Mouse (Mus musculus) testis, adult 10 weeks (tissue): ENCODE measurements around the gene Retreg2. TPM values are rescaled to one million over a fixed set of nuclear protein-coding genes. Genes with fewer than 3 reads are reported as not detected.

ENCODE experiments used
- polyA plus RNA-seq: library from polyadenylated mRNA; stranded (reverse); fragments of 350-450 nt; fragmentation: Illumina TruSeq; extraction: RNeasy Lipid Tissue Mini Kit (QIAGEN cat#74804); gene quantifications from one replicate; pipeline ENCODE4 v1.2.3, GENCODE M21; 2014; ENCODE audit warnings: low read depth, low replicate concordance

The Retreg2 gene
- polyA plus RNA-seq: 17.7 TPM

DNA sequence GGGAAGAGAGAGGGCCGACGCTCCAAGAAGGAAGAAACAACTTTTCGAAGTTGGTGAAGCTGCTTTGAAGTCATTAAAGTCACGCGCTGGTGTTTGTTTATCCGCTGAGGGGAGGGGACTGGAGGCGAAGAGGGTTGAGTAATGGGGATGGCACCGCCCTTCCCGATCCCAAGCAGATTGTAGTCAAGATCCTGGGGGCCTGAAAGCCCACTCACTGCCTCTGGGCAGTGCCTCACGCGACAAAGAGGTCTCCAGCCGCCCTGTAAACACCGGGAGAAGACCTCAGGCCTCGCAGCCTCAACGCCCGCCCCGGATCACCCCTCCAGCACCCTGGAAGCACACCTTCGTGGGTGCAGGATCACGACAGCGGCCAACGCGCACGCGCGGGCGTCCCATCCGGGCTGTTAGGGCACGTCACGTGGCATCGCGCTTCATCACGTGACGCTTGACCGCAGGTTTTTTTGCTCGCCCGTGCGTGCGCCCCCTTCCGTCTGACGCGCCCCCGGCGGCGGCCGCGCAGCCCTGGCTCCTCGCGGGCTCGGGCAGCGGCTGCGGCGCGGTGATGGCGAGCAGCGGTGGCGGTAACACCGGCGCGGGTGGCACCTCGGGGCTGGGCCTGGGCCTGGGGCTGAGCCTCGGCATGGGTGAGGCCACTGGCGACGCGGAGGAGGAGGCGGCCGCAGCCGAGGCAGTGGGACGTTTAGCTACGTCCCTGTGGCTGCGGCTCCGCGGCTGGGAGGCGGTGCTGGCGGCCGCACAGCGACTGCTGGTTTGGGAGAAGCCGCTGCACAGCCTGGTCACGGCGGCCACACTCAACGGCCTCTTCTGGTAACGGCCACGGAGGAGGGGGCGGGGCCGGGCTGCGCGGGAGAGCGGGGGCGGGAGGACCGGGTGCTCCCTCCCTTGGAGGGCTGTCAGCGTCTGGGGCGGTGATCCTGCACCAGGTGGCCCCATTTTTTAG, at the start of gene Retreg2, which contains the start of gene Cnppd1:
Gene Retreg2 (plus strand): TSS at position 478 of the 961 bp plus-strand sequence.
Gene Cnppd1 (minus strand): TSS at position 411 of the 961 bp plus-strand sequence.

GRCm38 (mm10) chr1:75124346-75125321, 17.9 kb upstream of the Retreg2 start, which contains the start of gene Nhej1:
Gene Nhej1, minus strand, starts transcription at chr1:75125200.

GRCm38 (mm10) chr1:75133421-75134207, 9.0 kb upstream of the Retreg2 start, which contains the start of gene Slc23a3:
Gene Slc23a3, minus strand, starts transcription at chr1:75133890.

GRCm38 (mm10) chr1:75168472-75169464, 26.2 kb downstream of the Retreg2 start, which contains the start of gene Zfand2b:
Gene Zfand2b, plus strand, starts transcription at chr1:75168646.

DNA sequence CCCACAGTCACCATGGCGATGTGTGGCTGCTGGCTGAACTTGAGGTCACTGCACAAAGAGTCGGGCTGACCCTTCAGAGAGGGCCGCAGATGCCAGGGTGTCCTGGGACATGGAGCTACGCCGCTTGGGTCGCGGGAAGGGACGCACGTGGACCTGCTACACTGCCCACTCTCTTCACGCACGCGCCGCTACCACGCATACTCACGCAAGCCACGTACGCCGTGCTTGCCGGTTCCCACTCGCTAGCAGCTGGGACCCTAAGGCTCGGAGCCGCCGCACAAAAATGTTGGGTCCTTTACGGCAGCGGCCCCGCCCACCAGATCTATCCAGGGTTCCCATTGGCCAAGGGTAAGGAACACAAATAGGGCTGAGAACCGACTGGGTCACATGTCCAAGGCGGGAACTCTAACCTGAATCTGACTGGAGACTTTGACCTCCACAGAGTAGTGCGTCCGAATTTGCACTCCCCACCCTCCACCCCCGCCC, 37.6 kb downstream of the Retreg2 start, which contains the start of gene Abcb6:
Gene Abcb6 (minus strand): TSS at position 288 of the 486 bp plus-strand sequence.

GRCm38 (mm10) chr1:75191622-75192402, 49.2 kb downstream of the Retreg2 start, which contains the start of the genes Ankzf1 and Atg9a:
Gene Ankzf1, plus strand, starts transcription at chr1:75192151.
Gene Atg9a, minus strand, starts transcription at chr1:75192196.

Other genes with a start within 250 kb of the Retreg2 start
- not detected for gene Cryba2, start 249.6 kb upstream of the Retreg2 start, polyA plus RNA-seq
- gene Cfap65, start 207.2 kb upstream of the Retreg2 start, polyA plus RNA-seq: 54.2 TPM
- not detected for gene Ihh, start 191.1 kb upstream of the Retreg2 start, polyA plus RNA-seq
- 4.0 TPM for gene Nhej1, start 17.6 kb upstream of the Retreg2 start, polyA plus RNA-seq
- not detected for gene Slc23a3, start 8.9 kb upstream of the Retreg2 start, polyA plus RNA-seq
- gene Cnppd1, start 67 bp upstream of the Retreg2 start, polyA plus RNA-seq: 14.3 TPM
- not detected for gene Zfand2b, start 25.9 kb downstream of the Retreg2 start, polyA plus RNA-seq
- 9.5 TPM for gene Abcb6, start 37.6 kb downstream of the Retreg2 start, polyA plus RNA-seq
- 3.0 TPM for gene Ankzf1, start 49.4 kb downstream of the Retreg2 start, polyA plus RNA-seq
- gene Atg9a, start 49.4 kb downstream of the Retreg2 start, polyA plus RNA-seq: 68.6 TPM
- gene Glb1l, start 68.0 kb downstream of the Retreg2 start, polyA plus RNA-seq: 194 TPM
- gene Stk16, start 68.1 kb downstream of the Retreg2 start, polyA plus RNA-seq: 18.6 TPM
- 11.1 TPM for gene Tuba4a, start 77.1 kb downstream of the Retreg2 start, polyA plus RNA-seq
- gene A630095N17Rik, start 89.3 kb downstream of the Retreg2 start, polyA plus RNA-seq: 33.7 TPM
- 96.0 TPM for gene Dnajb2, start 93.6 kb downstream of the Retreg2 start, polyA plus RNA-seq
- gene Ptprn, start 121.7 kb downstream of the Retreg2 start, polyA plus RNA-seq: not detected
- 0.56 TPM for gene Resp18, start 135.6 kb downstream of the Retreg2 start, polyA plus RNA-seq
- gene Dnpep, start 175.2 kb downstream of the Retreg2 start, polyA plus RNA-seq: 5.5 TPM
- gene Des, start 217.6 kb downstream of the Retreg2 start, polyA plus RNA-seq: 0.55 TPM
- 0.14 TPM for gene Speg, start 232.5 kb downstream of the Retreg2 start, polyA plus RNA-seq